Mouse (Mus musculus): ENCODE data around the gene Nceh1.

Gene Nceh1

DNA sequence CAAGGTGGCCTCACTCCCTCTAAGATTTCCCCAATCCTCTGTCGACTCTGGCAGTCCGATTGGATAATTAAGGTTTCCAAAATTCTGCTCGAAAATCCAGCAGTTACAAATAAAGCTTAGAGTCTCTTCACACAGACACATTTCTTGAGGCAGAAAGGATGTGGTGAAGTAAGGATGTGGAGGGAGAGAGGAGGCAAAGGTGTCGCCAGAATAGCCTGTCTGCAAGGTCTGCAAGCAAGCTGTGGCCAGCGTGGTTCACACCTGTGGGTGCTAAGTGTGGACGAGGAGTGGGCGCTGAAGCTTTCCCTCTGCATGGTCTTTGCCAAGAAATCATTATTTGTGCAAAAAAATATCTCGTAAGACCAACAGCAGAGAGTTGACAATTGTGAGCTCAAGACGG lies 139.8 kb downstream of the Nceh1 start:
- DNase-seq (ENCODE audit: low spot score in 2 of 2): no peak

DNA sequence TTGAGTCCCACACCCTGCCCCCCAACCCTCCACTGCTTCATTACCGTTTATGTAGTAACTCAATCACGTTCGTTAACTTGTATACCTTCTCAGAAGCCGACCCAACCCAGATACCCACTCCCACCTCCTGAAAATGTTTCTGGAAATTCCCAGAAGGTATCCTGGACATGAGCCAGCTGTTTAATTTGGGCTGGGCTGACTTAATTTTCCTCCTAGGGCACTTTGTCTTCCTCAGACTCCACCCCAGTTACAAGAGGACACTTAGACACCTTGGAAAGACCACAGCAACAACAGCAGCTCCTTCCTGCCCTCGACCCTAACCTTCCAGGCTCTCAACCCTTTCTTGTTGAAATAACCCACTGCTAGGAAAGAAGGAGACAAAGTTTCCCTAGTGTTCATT lies 140.8 kb downstream of the Nceh1 start:
- DNase-seq (ENCODE audit: low spot score in 2 of 2): peak in 1 of 2 experiments; percentile 22

DNA sequence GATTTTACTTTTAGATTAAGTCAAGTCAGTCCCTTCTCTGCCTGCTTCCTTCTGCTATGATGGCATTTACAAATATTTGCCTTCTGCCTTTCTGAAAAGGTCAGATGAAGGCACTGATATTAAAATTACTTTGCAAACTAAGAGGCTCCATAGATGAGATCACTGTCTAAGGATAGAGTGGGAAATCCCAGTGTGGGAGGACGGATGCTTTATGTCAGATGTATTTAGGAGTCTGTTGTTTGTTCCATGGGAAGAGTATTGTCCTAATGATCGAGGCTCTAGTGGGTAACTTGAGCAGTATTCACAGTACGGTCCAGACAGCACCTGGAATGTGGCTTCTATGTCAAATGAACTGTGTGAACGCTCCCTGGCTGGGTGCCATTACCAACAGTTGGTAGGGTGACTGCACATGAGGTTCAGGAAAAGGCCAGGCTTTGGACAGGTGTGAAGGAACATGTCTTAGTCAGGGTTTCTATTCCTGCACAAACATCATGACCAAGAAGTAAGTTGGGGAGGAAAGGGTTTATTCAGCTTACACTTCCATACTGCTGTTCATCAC lies 143.9 kb downstream of the Nceh1 start:
- no peak for DNase-seq (ENCODE audit: low spot score in 2 of 2)

GRCm38 (mm10) chr3:27330706-27331105 lies 147.9 kb downstream of the Nceh1 start:
- DNase-seq (ENCODE audit: low spot score in 2 of 2): no peak

All from heart, adult 9 months (tissue).